In the genomic region with DNA sequence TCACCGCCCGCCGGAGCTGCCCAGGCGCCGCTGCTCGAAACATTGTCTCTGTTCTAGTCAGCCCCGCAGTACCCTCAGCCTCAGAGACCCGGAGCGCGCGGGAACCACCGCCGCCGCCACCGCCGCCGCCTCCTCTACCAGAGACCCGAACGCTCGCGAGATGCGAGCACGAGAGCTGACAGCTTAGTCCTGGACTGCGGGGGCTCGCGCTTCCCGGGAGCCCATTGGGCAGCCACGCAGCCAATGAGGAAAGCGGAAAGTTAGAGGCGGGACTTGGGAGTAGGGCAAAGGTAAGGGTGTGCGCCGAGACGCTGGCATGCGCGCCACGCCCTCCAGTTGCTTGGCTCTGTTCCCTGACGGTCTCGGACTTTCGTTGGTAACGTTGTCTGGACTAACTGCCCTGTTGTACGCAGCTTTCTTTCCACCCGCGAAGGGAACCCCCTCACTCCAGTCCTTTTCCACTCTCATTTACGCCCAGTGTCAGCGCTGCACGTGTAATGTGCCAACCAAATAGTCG, we compare ENCODE assay signal across 8 mouse cellular contexts. TPM values are rescaled to one million over a fixed set of nuclear protein-coding genes. Genes with fewer than 3 reads are reported as not detected.
DNase-seq lines count a peak whose midpoint lies in the region; ATAC-seq lines count a peak whose summit lies in the region.

A gene (minus strand): TSS at position 217 of the 517 bp plus-strand sequence.

- H3K4me1 ChIP-seq in intestine, embryonic 14.5 days (replicated peaks; ENCODE audit: control insufficient read depth, insufficient read depth, low read length) = peaks cover 11% of the 10 kb centered on the region

- DNase-seq in adrenal gland, adult 18-20 months (ENCODE audit: low spot score in 2 of 2) = peak; percentile 91 to 92
- DNase-seq in embryo, embryonic 11 days = peak; percentile 99
- DNase-seq in gastrocnemius, postnatal 25 days = peak; percentile 97
- DNase-seq in intestine, embryonic 14.5 days (ENCODE audit: low spot score) = peak; percentile 93
- DNase-seq in left cerebral cortex, postnatal 14 days (ENCODE audit: low spot score in 2 of 2) = peak; percentile 94 to 95
- DNase-seq in mesoderm, embryonic 11.5 days (ENCODE audit: low read depth, low spot score) = peak; percentile 98
- peak; percentile 90 to 95 for DNase-seq in right cerebral cortex, postnatal 36 days (ENCODE audit: low spot score in 2 of 2)
- peak; percentile 96 for DNase-seq in yolk sac, embryonic 10.5 days (ENCODE audit: low spot score)

- H3K4me2 ChIP-seq in intestine, embryonic 14.5 days (ENCODE audit: low read length) = peak within 1 kb of the TSS; percentile 80

- H3K9ac ChIP-seq in intestine, embryonic 14.5 days (ENCODE audit: low read length) = peak within 1 kb of the TSS; percentile 94

- H3K27me3 ChIP-seq in intestine, embryonic 14.5 days (replicated peaks; ENCODE audit: control insufficient read depth, insufficient read depth, low read length) = peaks cover 5% of the 10 kb centered on the region; the same call in 1 of the 2 replicates

- intact Hi-C loops in left cerebral cortex, postnatal 14 days (cut with DNase I) = loop anchor here (2.0 kb wide), 1 partner anchor 23 kb away; no protein-coding TSS in a partner anchor

- WGBS in intestine, embryonic 14.5 days = under 1% methylated on average over 47 of the region's 47 CpGs

- ATAC-seq in intestine, embryonic 14.5 days (replicated peaks; ENCODE audit: low FRiP score, low TSS enrichment, low read depth) = peak; percentile 99

- H3K4me3 ChIP-seq in intestine, embryonic 14.5 days (ENCODE audit: low read depth, low read length) = peak within 1 kb of the TSS; percentile 82

- no peaks in the 10 kb centered on the region for H3K36me3 ChIP-seq in intestine, embryonic 14.5 days (ENCODE audit: control insufficient read depth, insufficient read depth, low read length)

- H3K9me3 ChIP-seq in intestine, embryonic 14.5 days (ENCODE audit: control insufficient read depth, low read length) = no peaks in the 10 kb centered on the region

- peak within 1 kb of the TSS; percentile 87 for H3K27ac ChIP-seq in intestine, embryonic 14.5 days (ENCODE audit: low read depth)

RNA-seq across cellular contexts. Expression of the gene that starts here (rescaled TPM):
- total RNA-seq in adrenal gland, adult 18-20 months (2021) = 100 to 1,000 TPM; 480 to 543 TPM
- total RNA-seq in gastrocnemius, postnatal 25 days (2021) = 100 to 1,000 TPM; 245 to 247 TPM
- 222 and 225 TPM in 2 replicates for polyA plus RNA-seq in intestine, embryonic 14.5 days (2014; fragmentation: Nextera tagmentation; extraction: Ambion mirVana)
- 10 to 100 TPM; 46.9 to 49.1 TPM for total RNA-seq in left cerebral cortex, postnatal 14 days (2021)

Comparison
In these comparisons a context has a peak if more than half of its experiments do, and no peak if none do; other contexts are left out.
1. Peak in every context shown above with its lines: DNase-seq, ATAC-seq, H3K4me3 ChIP-seq and H3K27ac ChIP-seq.
2. RNA of the gene that starts here (total RNA-seq): 480 to 543 TPM in adrenal gland, adult 18-20 months and 245 to 247 TPM in gastrocnemius, postnatal 25 days; 46.9 to 49.1 TPM in left cerebral cortex, postnatal 14 days; every median in the first group is over 4 times any median in the second.